Mouse (Mus musculus) C2C12 (cell line): ENCODE measurements around the gene Reln.

Source experiments
- CEBPB ChIP-seq: IDR thresholded peaks from one replicate; pipeline ENCODE4 v1.6.1; 2011; ENCODE audit warnings: low read depth, mild to moderate bottlenecking, control low read depth, moderate library complexity
- CTCF ChIP-seq: IDR thresholded peaks from one replicate; pipeline ENCODE4 v1.5.1; 2011; ENCODE audit not compliant: control insufficient read depth, insufficient read depth, insufficient read length
- FOSL1 ChIP-seq: IDR thresholded peaks from one replicate; pipeline ENCODE4 v1.8.0; 2011; ENCODE audit warnings: mild to moderate bottlenecking, low read length; ENCODE audit not compliant: poor library complexity, insufficient read depth, severe bottlenecking
- MAX ChIP-seq: IDR thresholded peaks from one replicate; pipeline ENCODE4 v1.6.1; 2011; ENCODE audit warnings: mild to moderate bottlenecking, control low read depth
- MYOD1 ChIP-seq: IDR thresholded peaks from one replicate; pipeline ENCODE4 v1.6.1; 2011; ENCODE audit warnings: low read depth; ENCODE audit not compliant: control insufficient read depth, insufficient read length
- MYOG ChIP-seq: IDR thresholded peaks from one replicate; pipeline ENCODE4 v1.6.1; 2011; ENCODE audit not compliant: control insufficient read depth, insufficient read length; ENCODE audit errors: extremely low read depth
- USF1 ChIP-seq: IDR thresholded peaks from one replicate; pipeline ENCODE4 v1.6.1; 2011; ENCODE audit warnings: low read depth, mild to moderate bottlenecking, control low read depth, moderate library complexity

DNA sequence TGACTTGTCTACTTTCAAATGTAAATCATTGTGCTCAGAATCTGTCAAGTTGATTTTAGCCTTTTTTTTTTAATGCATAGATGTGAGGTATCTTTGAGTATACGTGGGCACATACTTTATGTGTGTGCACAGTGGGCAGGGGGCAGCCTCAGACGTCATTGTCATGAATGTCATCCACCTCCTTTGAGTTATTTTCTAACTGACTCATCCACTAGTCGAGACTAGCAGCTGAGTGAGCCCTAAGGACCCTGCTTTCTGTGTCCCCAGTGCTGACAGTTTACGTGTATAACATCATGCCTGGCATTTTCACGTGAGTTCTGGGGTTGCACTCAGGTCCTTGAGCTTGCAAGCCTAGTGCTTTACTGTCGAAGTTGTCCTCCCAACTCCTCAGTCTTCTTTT, 443.6 kb downstream of the Reln start:
- no peak for TF ChIP-seq CTCF
- TF ChIP-seq USF1, result no peak
- no peak for TF ChIP-seq MAX
- no peak for TF ChIP-seq CEBPB
- TF ChIP-seq MYOG, result no peak
- no peak for TF ChIP-seq MYOD1
- no peak for TF ChIP-seq FOSL1
